Mouse (Mus musculus): ENCODE measurements around the gene Pde10a.

DNA sequence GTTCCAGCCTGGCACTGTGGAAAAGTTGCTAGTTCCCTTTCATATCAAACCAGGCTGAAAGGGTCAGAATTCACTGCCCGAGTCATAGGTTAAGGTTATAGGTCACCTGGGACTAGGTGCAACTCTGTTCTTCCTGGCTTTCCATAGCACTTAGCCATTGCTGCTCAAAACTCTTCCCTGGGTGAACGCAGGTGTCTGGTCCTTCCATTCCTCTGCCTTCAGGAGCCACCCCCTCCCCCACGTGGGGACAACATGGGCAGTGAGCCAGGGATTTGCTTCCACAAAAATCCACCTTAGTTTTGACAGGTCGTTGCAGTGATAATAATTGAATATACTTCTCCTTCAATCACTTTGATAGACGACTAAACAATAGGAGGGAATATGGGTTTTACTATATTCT lies 462.2 kb downstream of the Pde10a start:
- TF ChIP-seq CTCF (conservative IDR thresholded peaks at IDR 0.05; ENCODE audit: insufficient read depth, insufficient read length, low read depth, low read length) = no peak
- no peak for TF ChIP-seq POLR2A (IDR thresholded peaks at IDR 0.05; ENCODE audit: low read depth, low read length)
